Mouse (Mus musculus): ENCODE results near the gene Lrsam1. TPM values are rescaled to one million over a fixed set of nuclear protein-coding genes. Genes with fewer than 3 reads are reported as not detected.

The Lrsam1 gene
- total and polyA plus RNA-seq, 3 experiments: 5.0 to 9.5 (median 5.4) TPM

- Histone ChIP-seq H3K4me3 (replicated peaks in 1 of 3; ENCODE audit: low read depth in 2 of 3, low read length in 2 of 3, poor library complexity in 1 of 3) (no peak overlapping the region), H3K36me3 (replicated peaks in 1 of 2; ENCODE audit: control insufficient read depth in 1 of 2, insufficient read depth in 1 of 2, low read length in 1 of 2) (no peaks in the 10 kb centered on the region), H3K27ac (ENCODE audit: insufficient read depth, low read depth) (no peak overlapping the region), H3K27me3 (replicated peaks) (peaks cover 7% of the 10 kb centered on the region), H3K79me2 (replicated peaks; ENCODE audit: control insufficient read depth, extremely low read depth, insufficient read depth, poor library complexity, severe bottlenecking) (no peaks in the 10 kb centered on the region), H3K9ac (ENCODE audit: insufficient read depth, low read depth) (no peak overlapping the region), H3K4me2 (ENCODE audit: insufficient read depth, low read depth, poor library complexity, severe bottlenecking) (no peak overlapping the region), H3K9me3 (replicated peaks; ENCODE audit: low read length) (no peaks in the 10 kb centered on the region), H3K4me1 (ENCODE audit: control insufficient read depth in 1 of 2, insufficient read depth in 2 of 2) (peaks cover 3 to 10% of the 10 kb centered on the region in 2 experiments; a peak in 2 of 4 replicates)
- TF ChIP-seq RCOR1 (conservative IDR thresholded peaks at IDR 0.05; ENCODE audit: low read depth, low read length) (no peak), BHLHE40 (IDR thresholded peaks at IDR 0.05; ENCODE audit: low read depth, low read length) (peak; percentile 74), ETS1 (conservative IDR thresholded peaks at IDR 0.05; ENCODE audit: low read depth, low read length) (peak; percentile 48)
- in situ Hi-C loops (cut with MboI; ENCODE audit: low pct_ligation_motif_present, low pct_unique_long_range_greater_than_20kb, low sequenced_read_pairs): no loop called here
- dilution Hi-C loops (cut with MboI; ENCODE audit: extremely low pct_ligation_motif_present, extremely low pct_unique_long_range_greater_than_20kb, low sequenced_read_pairs): no loop called here
- peak; percentile 48 for DNase-seq (ENCODE audit: extremely low read depth)
Observed at GRCm38 (mm10) chr2:32917526-32917925, 43.9 kb downstream of the Lrsam1 start.

- peaks cover 8% of the 10 kb centered on the region for H3K27me3 ChIP-seq (replicated peaks)
Observed at GRCm38 (mm10) chr2:32914896-32915295, 46.5 kb downstream of the Lrsam1 start.

GRCm38 (mm10) chr2:32914362-32914761, 47.1 kb downstream of the Lrsam1 start:
- no peak overlapping the region for H3K4me3 ChIP-seq (replicated peaks in 1 of 3; ENCODE audit: low read depth in 2 of 3, low read length in 2 of 3, poor library complexity in 1 of 3)
- H3K4me1 ChIP-seq (ENCODE audit: control insufficient read depth in 1 of 2, insufficient read depth in 2 of 2): peaks cover 3 to 10% of the 10 kb centered on the region in 2 experiments; a peak in 2 of 4 replicates
- DNase-seq (ENCODE audit: extremely low read depth): no peak
- in situ Hi-C loops (cut with MboI; ENCODE audit: low pct_ligation_motif_present, low pct_unique_long_range_greater_than_20kb, low sequenced_read_pairs) (loop anchor here (5.0 kb wide), 1 partner anchor 37 kb away; the partner anchor contains the start of gene Fam129b), dilution Hi-C loops (cut with MboI; ENCODE audit: extremely low pct_ligation_motif_present, extremely low pct_unique_long_range_greater_than_20kb, low sequenced_read_pairs) (no loop called here)
- H3K79me2 ChIP-seq (replicated peaks; ENCODE audit: control insufficient read depth, extremely low read depth, insufficient read depth, poor library complexity, severe bottlenecking): no peaks in the 10 kb centered on the region
- TF ChIP-seq NELFE (IDR thresholded peaks at IDR 0.05; ENCODE audit: low read depth, low read length) (no peak), PAX5 (IDR thresholded peaks at IDR 0.05; ENCODE audit: low read length) (no peak), UBTF (IDR thresholded peaks at IDR 0.05; ENCODE audit: low read depth, low read length) (no peak), ZC3H11A (IDR thresholded peaks at IDR 0.05; ENCODE audit: low read depth, low read length) (no peak), ZMIZ1 (IDR thresholded peaks at IDR 0.05; ENCODE audit: low read depth, low read length) (no peak), SIN3A (IDR thresholded peaks at IDR 0.05; ENCODE audit: low read length) (no peak), MEF2A (IDR thresholded peaks at IDR 0.05; ENCODE audit: borderline replicate concordance, low read depth, low read length) (no peak), EP300 (IDR thresholded peaks at IDR 0.05; ENCODE audit: low read length) (no peak), CTCF (conservative IDR thresholded peaks at IDR 0.05 in 1 of 2, IDR thresholded peaks at IDR 0.05 in 1 of 2; ENCODE audit: low read depth in 2 of 2, low read length in 2 of 2) (no peak), POLR2A (IDR thresholded peaks at IDR 0.05; ENCODE audit: low read depth, low read length) (no peak)
- no peak overlapping the region for H3K4me2 ChIP-seq (ENCODE audit: insufficient read depth, low read depth, poor library complexity, severe bottlenecking)
- H3K36me3 ChIP-seq (replicated peaks in 1 of 2; ENCODE audit: control insufficient read depth in 1 of 2, insufficient read depth in 1 of 2, low read length in 1 of 2): no peaks in the 10 kb centered on the region
- no peaks in the 10 kb centered on the region for H3K9me3 ChIP-seq (replicated peaks; ENCODE audit: low read length)
- H3K27ac ChIP-seq (ENCODE audit: insufficient read depth, low read depth): no peak overlapping the region
- H3K27me3 ChIP-seq (replicated peaks): peaks cover 9% of the 10 kb centered on the region
- H3K9ac ChIP-seq (ENCODE audit: insufficient read depth, low read depth): no peak overlapping the region

More at GRCm38 (mm10) chr2:32914896-32915295, 46.5 kb downstream of the Lrsam1 start:
- DNase-seq (ENCODE audit: extremely low read depth): no peak
- no peak overlapping the region for H3K27ac ChIP-seq (ENCODE audit: insufficient read depth, low read depth)
- peaks cover 3 to 10% of the 10 kb centered on the region in 2 experiments; a peak in 2 of 4 replicates for H3K4me1 ChIP-seq (ENCODE audit: control insufficient read depth in 1 of 2, insufficient read depth in 2 of 2)
- in situ Hi-C loops (cut with MboI; ENCODE audit: low pct_ligation_motif_present, low pct_unique_long_range_greater_than_20kb, low sequenced_read_pairs): loop anchor here (5.0 kb wide), 1 partner anchor 38 kb away; the partner anchor contains the start of gene Fam129b
- no peaks in the 10 kb centered on the region for H3K79me2 ChIP-seq (replicated peaks; ENCODE audit: control insufficient read depth, extremely low read depth, insufficient read depth, poor library complexity, severe bottlenecking)
- no peaks in the 10 kb centered on the region for H3K36me3 ChIP-seq (replicated peaks in 1 of 2; ENCODE audit: control insufficient read depth in 1 of 2, insufficient read depth in 1 of 2, low read length in 1 of 2)
- no peak overlapping the region for H3K9ac ChIP-seq (ENCODE audit: insufficient read depth, low read depth)
- TF ChIP-seq PAX5 (IDR thresholded peaks at IDR 0.05; ENCODE audit: low read length) (no peak), POLR2AphosphoS2 (IDR thresholded peaks at IDR 0.05; ENCODE audit: low read depth, low read length) (no peak), NELFE (IDR thresholded peaks at IDR 0.05; ENCODE audit: low read depth, low read length) (no peak), ZNF384 (IDR thresholded peaks at IDR 0.05; ENCODE audit: low read depth, low read length) (no peak), TCF12 (IDR thresholded peaks at IDR 0.05; ENCODE audit: low read depth, low read length) (no peak), MEF2A (IDR thresholded peaks at IDR 0.05; ENCODE audit: borderline replicate concordance, low read depth, low read length) (no peak), MXI1 (IDR thresholded peaks at IDR 0.05; ENCODE audit: low read depth, low read length) (no peak), ZMIZ1 (IDR thresholded peaks at IDR 0.05; ENCODE audit: low read depth, low read length) (no peak)
- H3K4me2 ChIP-seq (ENCODE audit: insufficient read depth, low read depth, poor library complexity, severe bottlenecking): no peak overlapping the region
- no peaks in the 10 kb centered on the region for H3K9me3 ChIP-seq (replicated peaks; ENCODE audit: low read length)
- dilution Hi-C loops (cut with MboI; ENCODE audit: extremely low pct_ligation_motif_present, extremely low pct_unique_long_range_greater_than_20kb, low sequenced_read_pairs): no loop called here
- no peak overlapping the region for H3K4me3 ChIP-seq (replicated peaks in 1 of 3; ENCODE audit: low read depth in 2 of 3, low read length in 2 of 3, poor library complexity in 1 of 3)
